Mouse (Mus musculus) neural tube, embryonic 11.5 days (tissue): ENCODE measurements around the gene Vcp. TPM values are rescaled to one million over a fixed set of nuclear protein-coding genes. Genes with fewer than 3 reads are reported as not detected.
A peak's percentile ranks its signal among the peaks of the same experiment; 100 is the strongest.

Experiments
- ATAC-seq: fragments of 200-750 bp; cut with Nextera tagmentation; 2 replicates; pipeline ENCODE4 v1.8.0; 2017; ENCODE audit warnings: moderate number of reproducible peaks, mild to moderate bottlenecking, moderate TSS enrichment, moderate library complexity; ENCODE audit not compliant: insufficient read depth, low FRiP score, low TSS enrichment
- DNase-seq: peaks from one replicate; pipeline ENCODE4 v3.0.0-alpha.2; 2015; ENCODE audit warnings: low spot score
- H3K27ac ChIP-seq: fragments of 300-500 bp; sonication (generic); 2 replicates; pipeline ENCODE4 v1.5.1; 2014; ENCODE audit warnings: low read depth, mild to moderate bottlenecking, low read length
- H3K27me3 ChIP-seq: fragments of 300-500 bp; sonication (generic); 2 replicates; pipeline ENCODE4 v1.6.1; 2014; ENCODE audit warnings: mild to moderate bottlenecking, low read length, mixed read lengths; ENCODE audit not compliant: control insufficient read depth, insufficient read depth
- H3K36me3 ChIP-seq: fragments of 300-500 bp; sonication (generic); 2 replicates; pipeline ENCODE4 v1.6.1; 2014; ENCODE audit warnings: mild to moderate bottlenecking, low read length, moderate library complexity, mixed read lengths; ENCODE audit not compliant: control insufficient read depth, insufficient read depth
- H3K4me1 ChIP-seq: fragments of 300-500 bp; sonication (generic); 2 replicates; pipeline ENCODE4 v1.6.1; 2014; ENCODE audit warnings: low read length, mixed read lengths; ENCODE audit not compliant: control insufficient read depth, insufficient read depth
- H3K4me2 ChIP-seq: fragments of 300-500 bp; sonication (generic); 2 replicates; pipeline ENCODE4 v1.6.1; 2014; ENCODE audit warnings: low read depth, mild to moderate bottlenecking, moderate library complexity
- H3K4me3 ChIP-seq: fragments of 300-500 bp; sonication (generic); 2 replicates; pipeline ENCODE4 v1.5.1; 2014; ENCODE audit warnings: low read depth, low read length
- H3K9ac ChIP-seq: fragments of 300-500 bp; sonication (generic); 2 replicates; pipeline ENCODE4 v1.6.1; 2014; ENCODE audit warnings: mild to moderate bottlenecking, low read length
- H3K9me3 ChIP-seq: fragments of 300-500 bp; sonication (generic); 2 replicates; pipeline ENCODE4 v1.6.1; 2016; ENCODE audit warnings: low read length; ENCODE audit not compliant: control insufficient read depth
- WGBS: fragments of 180-500 bp; shearing (Covaris S2); extraction: QIAGEN DNeasy Blood & Tissue Kit; methylation state at CpG from one replicate; pipeline ENCODE4 v1.1.7; 2014; 5-methylcytosine and 5-hydroxymethylcytosine counted together
- polyA plus RNA-seq: library from polyadenylated mRNA; unstranded; fragments of >200 nt; fragmentation: Nextera tagmentation; extraction: Ambion mirVana; gene quantifications from 2 replicates; pipeline ENCODE4 v1.2.1, GENCODE M21; 2014

Gene Vcp
- polyA plus RNA-seq, 1 experiment from 2014 or later: 691 TPM

DNA sequence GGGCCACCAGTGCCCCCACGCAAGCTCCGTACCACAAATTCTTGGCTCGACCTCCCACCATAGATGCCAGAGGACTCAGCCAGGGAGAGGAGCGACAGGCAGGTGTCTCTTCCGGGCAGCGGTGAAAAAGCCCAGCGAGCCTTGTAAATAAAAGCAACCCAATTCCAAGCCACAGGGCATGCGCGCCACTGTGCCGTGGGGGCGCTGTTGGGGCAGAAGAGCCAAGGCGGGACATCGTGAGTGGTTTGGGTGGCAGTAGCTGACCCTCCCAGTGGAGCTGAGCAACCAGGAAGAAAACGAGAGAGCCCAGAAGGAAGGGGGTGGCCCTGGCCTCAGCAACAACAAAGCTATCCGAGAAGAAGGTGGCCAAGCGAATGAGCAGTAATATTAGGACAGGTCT, 20.6 kb upstream of the Vcp start:
- H3K36me3 ChIP-seq: peaks cover 9% of the 10 kb centered on the region
- 87% methylated on average over 16 of the region's 16 CpGs for WGBS
- no peak for DNase-seq
- no peaks in the 10 kb centered on the region for H3K9me3 ChIP-seq
- H3K27me3 ChIP-seq: no peaks in the 10 kb centered on the region
- H3K9ac ChIP-seq: no peak overlapping the region
- H3K27ac ChIP-seq: no peak overlapping the region
- peaks cover 4% of the 10 kb centered on the region; the same call in 1 of the 2 replicates for H3K4me1 ChIP-seq
- no peak for ATAC-seq
- no peak overlapping the region for H3K4me2 ChIP-seq
- H3K4me3 ChIP-seq: no peak overlapping the region

DNA sequence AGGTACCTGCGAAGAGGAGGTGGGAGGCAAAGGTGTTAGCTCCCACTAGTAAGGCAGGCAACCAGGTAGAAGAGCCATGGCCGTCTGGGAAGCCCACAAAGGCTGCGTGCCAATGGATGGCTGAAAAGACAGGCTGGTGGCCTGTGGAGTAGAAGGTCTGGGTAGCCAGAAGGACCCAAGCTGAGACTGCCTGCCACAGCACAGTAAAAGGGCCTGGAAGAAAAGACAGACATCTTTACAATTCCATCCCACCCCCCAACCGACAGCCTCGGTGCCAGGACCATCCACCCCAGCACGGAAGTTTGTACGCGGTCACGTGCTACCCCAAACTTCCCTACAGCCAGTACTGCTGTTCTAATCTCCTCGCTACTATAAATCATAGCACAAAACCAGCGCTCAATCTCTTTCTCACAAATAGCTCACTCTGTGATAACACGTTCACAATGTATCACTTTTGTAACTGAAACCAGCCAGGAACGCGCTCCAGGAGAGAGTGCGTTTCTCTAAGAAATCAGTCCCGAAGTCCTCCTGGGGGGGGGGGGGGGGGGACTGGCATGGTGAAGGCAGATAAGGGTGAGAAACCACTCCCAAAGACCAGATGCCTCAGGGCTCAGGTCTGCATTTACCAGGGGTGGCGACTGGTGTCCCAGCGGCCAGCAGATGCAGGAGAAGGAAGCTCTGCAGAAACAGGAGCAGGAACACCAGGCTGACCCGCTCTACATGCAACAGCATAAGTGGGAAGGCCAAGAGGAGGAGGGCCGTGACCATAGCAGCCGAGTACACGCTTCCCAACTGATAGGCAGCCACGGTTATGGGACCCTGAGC, 19.5 kb upstream of the Vcp start:
- H3K27ac ChIP-seq: no peak overlapping the region
- no peaks in the 10 kb centered on the region for H3K9me3 ChIP-seq
- no peak overlapping the region for H3K4me3 ChIP-seq
- H3K27me3 ChIP-seq: no peaks in the 10 kb centered on the region
- H3K9ac ChIP-seq: no peak overlapping the region
- 91% methylated on average over 23 of the region's 23 CpGs for WGBS
- no peak overlapping the region for H3K4me2 ChIP-seq
- ATAC-seq: no peak
- peaks cover 2% of the 10 kb centered on the region; the same call in 1 of the 2 replicates for H3K4me1 ChIP-seq
- DNase-seq: no peak
- peaks cover 9% of the 10 kb centered on the region for H3K36me3 ChIP-seq

DNA sequence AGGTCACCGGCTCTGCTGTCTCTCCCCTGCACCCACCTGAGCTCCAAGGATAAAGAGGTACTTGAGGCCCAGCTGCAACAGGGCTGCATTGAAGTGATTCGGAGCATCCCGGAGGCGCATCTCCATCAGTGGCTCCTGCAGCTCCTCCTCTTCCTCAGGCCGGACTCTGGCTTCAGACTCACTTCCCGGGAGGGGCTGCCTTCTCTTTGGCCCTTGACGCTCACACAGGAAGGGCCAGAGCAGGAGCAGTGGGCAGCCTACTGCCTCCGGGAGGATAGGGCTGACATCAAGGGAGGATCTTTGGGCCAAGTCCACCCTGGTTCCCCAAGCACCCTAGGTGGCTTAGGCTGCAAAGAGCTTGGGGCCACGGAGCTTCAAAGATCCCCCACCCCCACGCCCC, 18.9 kb upstream of the Vcp start:
- Histone ChIP-seq H3K27ac (no peak overlapping the region), H3K36me3 (peaks cover 9% of the 10 kb centered on the region), H3K4me2 (no peak overlapping the region), H3K4me3 (no peak overlapping the region), H3K27me3 (no peaks in the 10 kb centered on the region), H3K9me3 (no peaks in the 10 kb centered on the region), H3K4me1 (no peaks in the 10 kb centered on the region), H3K9ac (no peak overlapping the region)
- WGBS: 94% methylated on average over 10 of the region's 10 CpGs
- no peak for ATAC-seq
- DNase-seq: no peak

DNA sequence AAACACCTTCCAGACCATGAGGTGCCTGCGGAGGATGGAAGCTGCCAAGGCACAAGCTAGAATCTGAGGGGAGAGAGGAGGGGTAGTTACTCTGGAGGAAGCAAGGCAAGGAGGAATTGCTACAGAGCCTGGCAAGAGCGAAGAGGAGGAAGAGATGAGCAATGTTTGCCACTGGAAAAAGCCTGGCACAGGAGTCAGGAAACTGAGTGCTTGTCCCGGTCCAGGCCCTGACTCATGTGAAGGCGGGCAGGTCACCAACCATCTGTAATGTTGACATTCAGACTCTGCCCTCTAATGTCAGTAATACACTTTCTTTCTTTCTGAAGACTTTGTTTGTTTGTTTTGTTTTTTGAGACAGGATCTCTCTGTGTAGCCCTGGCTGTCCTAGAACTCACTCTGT, 17.8 kb upstream of the Vcp start:
- no peak overlapping the region for H3K4me2 ChIP-seq
- H3K9ac ChIP-seq: no peak overlapping the region
- no peak for DNase-seq
- no peak overlapping the region for H3K4me3 ChIP-seq
- H3K9me3 ChIP-seq: no peaks in the 10 kb centered on the region
- no peaks in the 10 kb centered on the region for H3K4me1 ChIP-seq
- H3K27me3 ChIP-seq: no peaks in the 10 kb centered on the region
- WGBS: 90% methylated on average over 4 of the region's 4 CpGs
- ATAC-seq: no peak
- H3K27ac ChIP-seq: no peak overlapping the region
- peaks cover 7% of the 10 kb centered on the region for H3K36me3 ChIP-seq

DNA sequence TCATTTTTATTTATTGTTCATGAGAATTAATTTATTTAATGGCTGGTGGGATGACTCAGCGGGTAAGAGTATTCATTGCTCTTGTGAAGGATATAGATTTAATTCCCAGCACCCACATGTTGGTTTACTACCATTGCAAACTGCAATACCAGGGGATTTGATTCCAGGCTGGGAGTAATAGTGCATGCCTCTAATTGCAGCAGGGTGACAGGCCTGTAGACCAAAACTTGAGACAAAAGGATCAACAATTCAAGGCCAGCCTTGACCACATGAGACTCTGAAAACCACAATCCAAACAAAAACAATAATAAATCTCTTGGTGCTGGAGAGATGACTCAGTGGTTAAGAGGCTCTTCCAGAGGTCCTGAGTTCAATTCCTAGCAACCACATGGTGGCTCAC, 11.8 kb upstream of the Vcp start:
- H3K4me3 ChIP-seq: no peak overlapping the region
- DNase-seq (no peak), ATAC-seq (no peak)
- H3K4me1 ChIP-seq: peaks cover 3% of the 10 kb centered on the region; the same call in 1 of the 2 replicates
- 95% methylated on average over 1 of the region's 1 CpGs for WGBS
- H3K9ac ChIP-seq: no peak overlapping the region
- no peak overlapping the region for H3K27ac ChIP-seq
- H3K27me3 ChIP-seq: no peaks in the 10 kb centered on the region
- no peaks in the 10 kb centered on the region for H3K9me3 ChIP-seq
- H3K4me2 ChIP-seq: no peak overlapping the region
- no peaks in the 10 kb centered on the region for H3K36me3 ChIP-seq

DNA sequence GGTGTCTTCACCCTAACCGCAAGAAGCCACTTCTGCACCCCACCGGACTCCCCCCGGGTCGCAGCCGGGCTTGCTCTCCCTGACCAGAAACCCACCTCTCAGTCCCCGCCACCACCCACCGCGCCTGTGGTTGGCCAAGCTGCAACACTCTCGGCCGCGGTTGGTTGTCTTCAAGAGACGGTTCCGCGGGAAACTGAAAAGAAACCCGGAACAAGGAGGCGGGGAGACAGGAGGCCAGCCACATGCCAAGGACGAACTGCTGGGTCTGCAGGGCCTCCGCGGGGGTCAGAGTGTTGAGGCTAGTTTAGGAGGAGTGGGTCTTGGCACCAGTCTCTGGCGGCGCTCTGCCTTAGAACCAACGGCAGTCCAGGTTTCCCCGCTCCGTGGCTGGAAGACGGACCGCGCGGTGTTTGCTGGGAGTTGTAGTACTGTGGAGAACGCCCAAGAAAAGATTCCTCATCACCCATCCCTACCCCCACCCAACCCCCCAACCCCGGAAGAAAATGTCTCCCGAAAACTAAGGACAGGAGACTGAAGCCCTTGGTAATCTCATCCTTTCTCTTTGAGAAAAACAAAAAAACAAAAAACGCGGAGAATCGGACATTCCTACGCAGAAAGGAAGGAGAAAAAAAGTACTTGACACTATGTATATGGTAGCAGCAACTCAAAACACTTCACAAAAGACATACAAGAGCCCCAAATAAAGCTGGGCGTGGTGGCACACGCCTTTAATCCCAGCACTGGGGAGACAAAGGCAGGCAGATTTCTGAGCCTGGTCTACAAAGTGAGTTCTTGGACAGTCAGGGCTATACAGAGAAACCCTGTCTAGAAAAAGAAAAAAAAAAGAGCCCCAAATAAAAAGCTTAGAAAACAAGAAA, 10.1 kb upstream of the Vcp start, which contains the start of gene Fancg:
Gene Fancg (minus strand): TSS at position 346 of the 878 bp plus-strand sequence.
- under 1% methylated on average over 37 of the region's 37 CpGs for WGBS
- ATAC-seq: peak; percentile 92
- H3K36me3 ChIP-seq: no peaks in the 10 kb centered on the region
- H3K9ac ChIP-seq: peak within 1 kb of the TSS; percentile 69
- H3K27ac ChIP-seq: no peak within 1 kb of the TSS
- H3K9me3 ChIP-seq: no peaks in the 10 kb centered on the region
- DNase-seq: peak; percentile 87
- peaks cover 3% of the 10 kb centered on the region; the same call in 1 of the 2 replicates for H3K4me1 ChIP-seq
- H3K4me2 ChIP-seq: peak within 1 kb of the TSS; percentile 77
- H3K4me3 ChIP-seq: peak within 1 kb of the TSS; percentile 68
- H3K27me3 ChIP-seq: no peaks in the 10 kb centered on the region

DNA sequence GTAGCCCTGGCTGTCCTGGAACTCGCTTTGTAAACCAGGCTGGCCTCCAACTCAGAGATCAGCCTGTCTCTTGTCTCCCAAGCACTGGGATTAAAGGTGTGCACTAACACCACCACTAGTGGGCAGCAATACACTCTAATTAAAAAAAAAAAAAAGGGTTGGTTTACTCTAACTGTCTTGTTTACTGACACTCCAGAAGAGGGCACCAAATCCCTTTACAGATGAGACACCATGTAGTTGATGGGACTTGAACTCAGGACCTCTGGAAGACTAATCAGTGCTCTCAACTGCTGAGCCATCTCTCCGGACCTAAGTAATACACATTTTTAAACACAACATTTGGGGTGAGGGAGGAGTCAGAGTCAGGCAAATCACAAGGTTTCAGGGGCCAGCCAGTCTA, 5.5 kb upstream of the Vcp start:
- Histone ChIP-seq H3K4me1 (peaks cover 3% of the 10 kb centered on the region; the same call in 1 of the 2 replicates), H3K9ac (no peak overlapping the region), H3K36me3 (no peaks in the 10 kb centered on the region), H3K27me3 (no peaks in the 10 kb centered on the region), H3K4me3 (no peak overlapping the region), H3K27ac (no peak overlapping the region), H3K4me2 (no peak overlapping the region), H3K9me3 (no peaks in the 10 kb centered on the region)
- no peak for DNase-seq
- WGBS: 72% methylated on average over 2 of the region's 2 CpGs
- no peak for ATAC-seq

DNA sequence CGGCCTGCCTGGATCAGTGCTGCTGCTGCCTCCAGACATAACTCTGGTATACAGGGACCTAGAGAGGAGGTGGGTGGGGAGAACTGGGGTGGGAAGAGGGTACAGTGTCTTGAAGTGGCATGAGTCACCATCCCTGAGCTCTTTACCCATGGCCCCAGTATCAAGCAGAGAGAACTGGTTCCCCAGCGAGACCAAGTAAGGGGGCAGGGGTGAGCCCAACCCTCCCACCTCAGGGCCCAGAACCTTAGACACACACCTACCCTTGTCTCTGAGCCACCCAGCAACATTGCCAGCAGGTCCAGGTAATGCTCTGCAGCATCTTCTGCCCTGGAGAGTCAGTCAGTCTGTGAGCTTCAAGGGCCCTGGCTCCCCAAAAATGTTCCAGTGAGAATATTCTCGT, 4.6 kb upstream of the Vcp start:
- Histone ChIP-seq H3K9ac (no peak overlapping the region), H3K4me2 (no peak overlapping the region), H3K36me3 (no peaks in the 10 kb centered on the region), H3K4me3 (no peak overlapping the region), H3K27me3 (no peaks in the 10 kb centered on the region), H3K27ac (no peak overlapping the region), H3K9me3 (no peaks in the 10 kb centered on the region), H3K4me1 (peaks cover 3% of the 10 kb centered on the region; the same call in 1 of the 2 replicates)
- WGBS: 93% methylated on average over 3 of the region's 3 CpGs
- ATAC-seq (no peak), DNase-seq (no peak)
